Mouse (Mus musculus): ENCODE results near the gene Adipor1. TPM values are rescaled to one million over a fixed set of nuclear protein-coding genes. Genes with fewer than 3 reads are reported as not detected.

Adipor1 gene
- polyA plus RNA-seq, 1 experiment = 122 TPM

DNA sequence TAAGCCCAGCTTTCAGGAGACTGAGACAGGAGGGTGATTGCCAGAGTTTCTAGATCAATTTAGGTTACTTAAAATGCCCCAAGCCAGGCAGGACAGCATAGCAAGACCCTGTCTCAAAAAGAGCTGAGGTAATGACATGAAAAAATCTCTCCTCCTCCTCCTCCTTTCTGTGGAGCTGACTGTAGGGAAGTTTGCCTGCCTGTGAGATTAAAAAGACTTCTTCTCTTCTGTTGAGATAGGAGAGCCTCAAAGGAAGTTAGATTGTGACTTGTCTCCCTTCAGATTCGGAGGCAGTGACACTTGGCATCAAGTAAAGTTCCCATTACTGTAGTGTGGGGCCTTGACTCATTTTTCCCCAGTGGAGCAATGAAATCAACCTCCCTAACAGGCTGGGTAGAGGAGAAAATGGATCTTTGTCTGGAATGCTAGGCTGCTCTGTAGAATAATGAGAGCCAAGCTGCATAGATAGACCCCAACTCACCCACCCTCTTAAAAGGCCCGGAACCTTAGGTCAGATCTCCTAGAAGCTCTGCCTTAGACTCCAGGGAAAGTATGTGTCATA is 3.3 kb downstream of the Adipor1 start:
- Histone ChIP-seq H3K36me3 (ENCODE audit: control insufficient read depth, insufficient read depth, low read length) (peaks cover 6% of the 10 kb centered on the region; the same call in 1 of the 2 replicates), H3K4me1 (ENCODE audit: control insufficient read depth, insufficient read depth, insufficient read length) (peaks cover 2% of the 10 kb centered on the region; the same call in 1 of the 2 replicates), H3K27ac (ENCODE audit: insufficient read depth, low read length) (no peak overlapping the region), H3K4me3 (ENCODE audit: extremely low read depth, insufficient read depth, insufficient read length) (no peak overlapping the region), H3K27me3 (ENCODE audit: control insufficient read depth, insufficient read depth, low read length) (no peaks in the 10 kb centered on the region)
- WGBS = 69% methylated on average over 2 of the region's 2 CpGs
- TF ChIP-seq CTCF (IDR thresholded peaks at IDR 0.05; ENCODE audit: extremely low read depth, insufficient read depth, insufficient read length, insufficient replicate concordance) (no peak), POLR2A (IDR thresholded peaks at IDR 0.05; ENCODE audit: low read depth, low read length) (no peak)
- no peak for DNase-seq (ENCODE audit: low read depth in 1 of 2, low spot score in 2 of 2)

DNA sequence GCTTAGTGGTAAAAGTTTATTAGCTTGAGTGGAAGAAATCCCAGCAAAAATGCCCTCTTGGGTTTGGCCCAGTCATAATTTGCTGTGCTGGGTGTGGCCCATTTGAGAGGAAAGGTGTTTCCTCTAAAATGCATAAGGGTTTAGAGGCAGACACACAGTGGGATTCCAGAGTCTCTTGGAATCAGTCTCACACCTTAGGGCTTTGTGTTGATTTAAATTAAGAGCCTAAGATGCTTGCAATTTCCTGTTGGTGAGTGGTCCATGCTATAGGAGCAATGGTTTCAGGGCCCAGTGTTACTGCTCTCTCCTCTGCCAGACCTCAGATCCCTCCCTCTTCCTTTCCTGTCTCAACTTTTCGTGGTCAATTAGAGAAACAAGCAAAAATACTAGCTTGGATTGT is 4.0 kb downstream of the Adipor1 start:
- Histone ChIP-seq H3K27ac (ENCODE audit: insufficient read depth, low read length) (no peak overlapping the region), H3K4me3 (ENCODE audit: extremely low read depth, insufficient read depth, insufficient read length) (no peak overlapping the region), H3K27me3 (ENCODE audit: control insufficient read depth, insufficient read depth, low read length) (no peaks in the 10 kb centered on the region), H3K4me1 (ENCODE audit: control insufficient read depth, insufficient read depth, insufficient read length) (peaks cover 2% of the 10 kb centered on the region; the same call in 1 of the 2 replicates), H3K36me3 (ENCODE audit: control insufficient read depth, insufficient read depth, low read length) (peaks cover 9% of the 10 kb centered on the region)
- TF ChIP-seq CTCF (IDR thresholded peaks at IDR 0.05; ENCODE audit: extremely low read depth, insufficient read depth, insufficient read length, insufficient replicate concordance) = no peak
- TF ChIP-seq POLR2A (IDR thresholded peaks at IDR 0.05; ENCODE audit: low read depth, low read length) = no peak
- WGBS = 13% methylated on average over 1 of the region's 1 CpGs
- DNase-seq (ENCODE audit: low read depth in 1 of 2, low spot score in 2 of 2) = no peak

DNA sequence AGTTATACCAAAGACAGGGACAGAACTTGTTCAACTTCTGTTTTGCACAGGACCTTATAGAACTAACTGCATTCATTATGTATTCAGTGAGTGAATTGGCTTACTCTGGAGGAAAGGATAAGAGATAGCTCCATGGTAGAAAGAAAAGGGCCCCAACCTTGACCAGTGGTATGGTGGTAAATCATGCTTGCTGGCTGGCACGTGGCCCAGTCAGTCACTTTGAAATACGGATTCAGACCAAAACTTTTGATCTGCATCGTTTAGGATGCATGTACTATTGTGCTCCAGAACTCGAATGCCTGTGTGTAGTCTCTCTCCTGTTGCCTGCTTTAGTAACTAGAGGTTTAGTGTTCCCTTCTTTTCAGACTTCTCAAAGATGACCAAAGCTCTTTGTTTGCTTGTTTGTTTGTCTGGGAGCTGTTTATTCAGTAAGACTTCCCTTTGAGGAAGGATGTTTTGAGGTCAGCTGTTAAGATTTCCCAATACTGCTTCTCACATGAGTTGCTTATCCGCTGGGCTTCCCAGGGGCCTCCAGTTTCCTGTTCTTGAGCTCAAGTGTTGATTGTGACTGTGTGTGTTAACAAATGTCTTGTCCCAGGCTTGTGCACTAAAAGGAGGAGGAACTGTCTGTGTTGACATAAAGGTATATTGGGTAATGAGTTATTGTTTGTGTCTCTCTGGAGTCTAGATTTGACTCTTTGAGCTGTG is 4.7 kb downstream of the Adipor1 start:
- TF ChIP-seq CTCF (IDR thresholded peaks at IDR 0.05; ENCODE audit: extremely low read depth, insufficient read depth, insufficient read length, insufficient replicate concordance) (no peak), POLR2A (IDR thresholded peaks at IDR 0.05; ENCODE audit: low read depth, low read length) (no peak)
- Histone ChIP-seq H3K27ac (ENCODE audit: insufficient read depth, low read length) (no peak overlapping the region), H3K4me3 (ENCODE audit: extremely low read depth, insufficient read depth, insufficient read length) (no peak overlapping the region), H3K4me1 (ENCODE audit: control insufficient read depth, insufficient read depth, insufficient read length) (peaks cover 2% of the 10 kb centered on the region; the same call in 1 of the 2 replicates), H3K36me3 (ENCODE audit: control insufficient read depth, insufficient read depth, low read length) (peaks cover 15% of the 10 kb centered on the region), H3K27me3 (ENCODE audit: control insufficient read depth, insufficient read depth, low read length) (no peaks in the 10 kb centered on the region)
- WGBS = 36% methylated on average over 5 of the region's 5 CpGs
- no peak for DNase-seq (ENCODE audit: low read depth in 1 of 2, low spot score in 2 of 2)

DNA sequence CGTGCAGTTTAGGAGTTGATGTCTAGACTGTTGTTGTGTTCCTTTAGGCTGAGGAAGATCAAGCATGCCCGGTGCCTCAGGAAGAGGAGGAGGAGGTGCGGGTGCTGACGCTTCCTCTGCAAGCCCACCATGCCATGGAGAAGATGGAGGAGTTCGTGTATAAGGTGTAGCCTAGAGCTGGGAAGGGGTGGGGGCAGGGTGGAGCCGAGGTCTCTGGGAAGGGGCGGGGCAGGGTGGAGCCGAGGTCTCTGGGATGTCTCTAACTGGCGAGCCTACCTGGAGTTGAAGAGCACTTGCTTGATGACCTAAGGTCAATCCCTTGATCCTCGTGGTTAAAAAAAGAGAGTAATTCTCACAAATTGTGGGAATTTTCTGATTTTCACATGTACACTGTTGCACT is 8.7 kb downstream of the Adipor1 start:
- Histone ChIP-seq H3K36me3 (ENCODE audit: control insufficient read depth, insufficient read depth, low read length) (peaks cover 45% of the 10 kb centered on the region), H3K4me1 (ENCODE audit: control insufficient read depth, insufficient read depth, insufficient read length) (no peaks in the 10 kb centered on the region), H3K27ac (ENCODE audit: insufficient read depth, low read length) (no peak overlapping the region), H3K4me3 (ENCODE audit: extremely low read depth, insufficient read depth, insufficient read length) (no peak overlapping the region), H3K27me3 (ENCODE audit: control insufficient read depth, insufficient read depth, low read length) (no peaks in the 10 kb centered on the region)
- WGBS = 78% methylated on average over 10 of the region's 10 CpGs
- TF ChIP-seq CTCF (IDR thresholded peaks at IDR 0.05; ENCODE audit: extremely low read depth, insufficient read depth, insufficient read length, insufficient replicate concordance) = no peak
- no peak for TF ChIP-seq POLR2A (IDR thresholded peaks at IDR 0.05; ENCODE audit: low read depth, low read length)
- DNase-seq (ENCODE audit: low read depth in 1 of 2, low spot score in 2 of 2) = no peak

DNA sequence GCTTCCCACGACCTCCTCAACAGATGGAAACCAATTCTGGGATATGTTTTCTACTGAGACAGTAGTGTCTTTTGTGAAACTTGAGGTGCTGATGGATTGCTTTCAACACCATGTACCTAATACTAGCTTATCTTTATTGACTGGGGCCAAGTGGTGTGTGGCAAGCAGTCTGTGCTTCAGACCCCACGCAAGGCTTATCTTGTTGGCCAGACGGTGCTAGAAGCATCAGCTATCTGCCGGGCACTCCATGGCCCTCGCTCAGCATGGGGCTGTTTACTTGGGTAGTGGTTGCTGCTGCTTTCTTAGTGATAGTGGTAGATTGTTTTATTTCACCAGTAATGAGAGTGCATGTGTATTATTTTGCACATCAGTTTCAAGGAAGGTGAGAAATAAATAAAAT is 11.1 kb downstream of the Adipor1 start:
- no peaks in the 10 kb centered on the region for H3K27me3 ChIP-seq (ENCODE audit: control insufficient read depth, insufficient read depth, low read length)
- TF ChIP-seq POLR2A (IDR thresholded peaks at IDR 0.05; ENCODE audit: low read depth, low read length) (no peak), CTCF (IDR thresholded peaks at IDR 0.05; ENCODE audit: extremely low read depth, insufficient read depth, insufficient read length, insufficient replicate concordance) (no peak)
- H3K4me1 ChIP-seq (ENCODE audit: control insufficient read depth, insufficient read depth, insufficient read length) = no peaks in the 10 kb centered on the region
- H3K36me3 ChIP-seq (ENCODE audit: control insufficient read depth, insufficient read depth, low read length) = peaks cover 58% of the 10 kb centered on the region
- WGBS = 80% methylated on average over 5 of the region's 5 CpGs
- no peak overlapping the region for H3K27ac ChIP-seq (ENCODE audit: insufficient read depth, low read length)
- H3K4me3 ChIP-seq (ENCODE audit: extremely low read depth, insufficient read depth, insufficient read length) = no peak overlapping the region
- no peak for DNase-seq (ENCODE audit: low read depth in 1 of 2, low spot score in 2 of 2)

DNA sequence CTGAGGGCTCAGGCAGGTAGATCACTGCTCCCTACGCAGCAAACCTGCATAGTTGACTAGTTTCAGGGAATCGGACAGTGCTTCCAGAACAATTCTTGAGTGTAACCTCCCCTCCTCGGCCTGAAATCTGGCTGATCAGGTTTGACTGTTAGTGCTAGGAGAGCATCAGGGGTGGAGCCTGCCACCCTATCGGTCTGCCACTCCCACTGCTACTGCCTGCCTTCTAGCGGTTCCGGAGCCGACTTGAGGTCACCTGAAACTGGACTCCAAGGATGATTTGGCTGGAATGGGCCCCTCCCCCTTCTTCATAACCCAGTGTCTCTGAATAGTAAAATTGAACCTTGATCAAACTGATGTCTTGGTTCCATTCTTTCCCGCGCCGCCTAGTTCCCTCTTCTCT is 17.8 kb downstream of the Adipor1 start:
- DNase-seq (ENCODE audit: low read depth in 1 of 2, low spot score in 2 of 2) = no peak
- H3K27ac ChIP-seq (ENCODE audit: insufficient read depth, low read length) = no peak overlapping the region
- peaks cover 35% of the 10 kb centered on the region for H3K36me3 ChIP-seq (ENCODE audit: control insufficient read depth, insufficient read depth, low read length)
- H3K4me1 ChIP-seq (ENCODE audit: control insufficient read depth, insufficient read depth, insufficient read length) = no peaks in the 10 kb centered on the region
- TF ChIP-seq CTCF (IDR thresholded peaks at IDR 0.05; ENCODE audit: extremely low read depth, insufficient read depth, insufficient read length, insufficient replicate concordance) (no peak), POLR2A (IDR thresholded peaks at IDR 0.05; ENCODE audit: low read depth, low read length) (no peak)
- no peak overlapping the region for H3K4me3 ChIP-seq (ENCODE audit: extremely low read depth, insufficient read depth, insufficient read length)
- 93% methylated on average over 10 of the region's 10 CpGs for WGBS
- no peaks in the 10 kb centered on the region for H3K27me3 ChIP-seq (ENCODE audit: control insufficient read depth, insufficient read depth, low read length)

DNA sequence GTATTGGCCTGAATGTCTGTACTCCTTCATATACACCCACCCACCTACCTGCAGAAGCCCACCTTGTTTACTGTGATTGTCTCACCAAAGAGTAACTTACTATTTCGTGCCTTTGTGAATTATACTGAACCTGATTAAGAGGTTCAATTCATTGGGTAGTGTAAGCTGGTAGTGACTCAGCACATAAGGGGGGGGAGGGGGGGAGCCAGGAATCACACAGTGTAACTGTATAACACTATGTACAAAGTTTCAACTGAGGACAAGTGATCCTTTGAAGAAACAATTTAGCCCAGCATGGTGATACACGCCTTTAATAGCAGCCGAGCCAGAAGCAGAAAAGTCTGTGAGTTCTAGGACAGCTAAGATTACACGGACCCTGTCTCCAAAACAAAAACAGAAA is 18.3 kb downstream of the Adipor1 start:
- H3K4me3 ChIP-seq (ENCODE audit: extremely low read depth, insufficient read depth, insufficient read length) = no peak overlapping the region
- TF ChIP-seq POLR2A (IDR thresholded peaks at IDR 0.05; ENCODE audit: low read depth, low read length) (no peak), CTCF (IDR thresholded peaks at IDR 0.05; ENCODE audit: extremely low read depth, insufficient read depth, insufficient read length, insufficient replicate concordance) (no peak)

More for the DNA sequence above, 18.3 kb downstream of the Adipor1 start:
- WGBS = 88% methylated on average over 4 of the region's 4 CpGs
- Histone ChIP-seq H3K27ac (ENCODE audit: insufficient read depth, low read length) (no peak overlapping the region), H3K36me3 (ENCODE audit: control insufficient read depth, insufficient read depth, low read length) (peaks cover 31% of the 10 kb centered on the region), H3K4me1 (ENCODE audit: control insufficient read depth, insufficient read depth, insufficient read length) (no peaks in the 10 kb centered on the region), H3K27me3 (ENCODE audit: control insufficient read depth, insufficient read depth, low read length) (no peaks in the 10 kb centered on the region)
- no peak for DNase-seq (ENCODE audit: low read depth in 1 of 2, low spot score in 2 of 2)

All from spleen, adult 2 months (tissue).